Mouse (Mus musculus) MEL (cell line): Measurements from ENCODE around the gene Phxr2.

Experiments used
- CTCF ChIP-seq, 3 experiments: IDR thresholded peaks in 2 of 3; conservative IDR thresholded peaks in 1 of 3; 2 replicates each; pipeline ENCODE4 v1.5.1; 2011 to 2012; ENCODE audit warnings: low read length in 3 of 3, low read depth in 2 of 3, mild to moderate bottlenecking in 2 of 3, improper control_type of control experiment in 1 of 3, inconsistent platforms in 1 of 3, mixed read lengths in 1 of 3, moderate library complexity in 1 of 3; ENCODE audit not compliant: control insufficient read depth in 1 of 3, insufficient read depth in 1 of 3, poor library complexity in 1 of 3, severe bottlenecking in 1 of 3
- EP300 ChIP-seq, 2 experiments: IDR thresholded peaks; 2 replicates each; pipeline ENCODE4 v1.6.1; 2011; ENCODE audit warnings: improper control_type of control experiment in 2 of 2, low read length in 2 of 2, low read depth in 1 of 2, mild to moderate bottlenecking in 1 of 2
- GATA1 ChIP-seq: IDR thresholded peaks from 2 replicates; pipeline ENCODE4 v1.6.1; 2011; ENCODE audit warnings: low read depth, low read length, improper control_type of control experiment
- HCFC1 ChIP-seq: IDR thresholded peaks from 2 replicates; pipeline ENCODE4 v1.6.1; 2012; ENCODE audit warnings: low read depth, mild to moderate bottlenecking, inconsistent platforms, low read length, improper control_type of control experiment, moderate library complexity
- JUND ChIP-seq: IDR thresholded peaks from 2 replicates; pipeline ENCODE4 v1.6.1; 2011; ENCODE audit warnings: low read depth, mild to moderate bottlenecking, improper control_type of control experiment, low read length
- MAFK ChIP-seq: IDR thresholded peaks from 2 replicates; pipeline ENCODE4 v1.6.1; 2011; ENCODE audit warnings: low read depth, mild to moderate bottlenecking, low read length, improper control_type of control experiment, borderline replicate concordance
- MYC ChIP-seq: IDR thresholded peaks from 2 replicates; pipeline ENCODE4 v1.6.1; 2011; ENCODE audit warnings: low read depth, mild to moderate bottlenecking, low read length, improper control_type of control experiment, moderate library complexity
- POLR2A ChIP-seq, 2 experiments: IDR thresholded peaks; 2 replicates each; pipeline ENCODE4 v1.6.1; 2011 to 2012; ENCODE audit warnings: low read length in 2 of 2, mild to moderate bottlenecking in 2 of 2, control low read depth in 1 of 2, improper control_type of control experiment in 1 of 2, low read depth in 1 of 2, moderate library complexity in 1 of 2; ENCODE audit not compliant: control insufficient read depth in 1 of 2, insufficient read depth in 1 of 2, poor library complexity in 1 of 2
- POLR2AphosphoS2 ChIP-seq: IDR thresholded peaks from 2 replicates; pipeline ENCODE4 v1.6.1; 2011; ENCODE audit warnings: low read length, improper control_type of control experiment
- RAD21 ChIP-seq: IDR thresholded peaks from 2 replicates; pipeline ENCODE4 v1.6.1; 2011; ENCODE audit warnings: mild to moderate bottlenecking, low read depth, low read length, improper control_type of control experiment
- RCOR1 ChIP-seq: IDR thresholded peaks from 2 replicates; pipeline ENCODE4 v1.6.1; 2012; ENCODE audit warnings: low read depth, mild to moderate bottlenecking, inconsistent platforms, low read length, improper control_type of control experiment
- TBP ChIP-seq: IDR thresholded peaks from 2 replicates; pipeline ENCODE4 v1.8.0; 2011; ENCODE audit warnings: low read depth, low read length, improper control_type of control experiment

DNA sequence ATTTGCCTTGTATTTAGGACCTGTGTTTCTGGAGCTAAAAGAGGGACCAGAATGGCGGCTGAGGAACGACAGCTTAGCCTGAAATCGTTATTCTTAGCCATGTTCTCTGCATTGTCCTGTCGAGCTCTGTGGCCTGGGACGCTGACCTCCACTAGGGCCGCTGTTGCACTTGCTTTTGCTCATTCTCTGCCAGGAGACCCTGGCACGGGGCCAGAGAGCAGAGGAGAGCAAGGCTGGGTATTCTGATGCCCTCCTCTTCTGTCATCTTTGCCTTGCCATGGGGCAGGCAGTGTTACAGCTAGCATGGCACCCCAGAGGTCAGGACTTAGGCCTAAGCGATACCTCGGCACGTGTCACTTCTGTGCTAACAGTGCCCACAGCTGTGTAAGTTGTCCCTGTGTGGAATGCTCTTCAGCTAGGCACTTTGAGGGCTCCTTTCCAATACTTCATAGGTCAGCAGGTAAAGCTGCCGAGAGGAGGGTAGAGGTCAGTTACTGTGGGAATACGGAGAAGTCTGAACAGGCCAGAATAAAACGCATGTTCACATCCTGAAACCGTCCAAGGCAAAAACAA, 42.6 kb downstream of the Phxr2 start:
- TF ChIP-seq CTCF (IDR thresholded peaks at IDR 0.05 in 2 of 3, conservative IDR thresholded peaks at IDR 0.05 in 1 of 3; ENCODE audit: control insufficient read depth in 1 of 3, insufficient read depth in 1 of 3, low read depth in 2 of 3, low read length in 3 of 3, poor library complexity in 1 of 3, severe bottlenecking in 1 of 3) (no peak), TBP (no peak), HCFC1 (no peak), RAD21 (no peak), POLR2A (IDR thresholded peaks at IDR 0.05; ENCODE audit: control insufficient read depth in 1 of 2, insufficient read depth in 1 of 2, low read depth in 1 of 2, low read length in 2 of 2, poor library complexity in 1 of 2) (no peak), JUND (no peak), POLR2AphosphoS2 (no peak), EP300 (IDR thresholded peaks at IDR 0.05; ENCODE audit: low read depth in 1 of 2, low read length in 2 of 2) (no peak), RCOR1 (no peak), GATA1 (no peak), MAFK (no peak), MYC (no peak)
